Mouse (Mus musculus) adrenal gland, postnatal 25 days (tissue): ENCODE results near the gene Sik2. TPM values are rescaled to one million over a fixed set of nuclear protein-coding genes. Genes with fewer than 3 reads are reported as not detected.

ENCODE experiments used
- DNase-seq: peaks from one replicate; pipeline ENCODE4 v3.0.0; 2021; ENCODE audit warnings: mixed read lengths
- total RNA-seq: library from RNA; stranded (reverse); gene quantifications from 2 replicates; pipeline ENCODE4 v1.2.3, GENCODE M21; 2021

Sik2 gene
- total RNA-seq, 1 experiment from 2014 or later: 78.5 TPM

- DNase-seq: no peak
Measured at GRCm38 (mm10) chr9:50864877-50865276, 144.0 kb downstream of the Sik2 start.

GRCm38 (mm10) chr9:50863824-50864223 is 145.0 kb downstream of the Sik2 start:
- no peak for DNase-seq

- DNase-seq: no peak
Measured at GRCm38 (mm10) chr9:50861119-50861839, 147.6 kb downstream of the Sik2 start.

- DNase-seq: no peak
Measured at GRCm38 (mm10) chr9:50858681-50859080, 150.2 kb downstream of the Sik2 start.

- DNase-seq: peak; percentile 54
Measured at GRCm38 (mm10) chr9:50857082-50857641, 151.7 kb downstream of the Sik2 start.

- DNase-seq: peak; percentile 94
Measured at GRCm38 (mm10) chr9:50856341-50857081, 152.4 kb downstream of the Sik2 start.

DNA sequence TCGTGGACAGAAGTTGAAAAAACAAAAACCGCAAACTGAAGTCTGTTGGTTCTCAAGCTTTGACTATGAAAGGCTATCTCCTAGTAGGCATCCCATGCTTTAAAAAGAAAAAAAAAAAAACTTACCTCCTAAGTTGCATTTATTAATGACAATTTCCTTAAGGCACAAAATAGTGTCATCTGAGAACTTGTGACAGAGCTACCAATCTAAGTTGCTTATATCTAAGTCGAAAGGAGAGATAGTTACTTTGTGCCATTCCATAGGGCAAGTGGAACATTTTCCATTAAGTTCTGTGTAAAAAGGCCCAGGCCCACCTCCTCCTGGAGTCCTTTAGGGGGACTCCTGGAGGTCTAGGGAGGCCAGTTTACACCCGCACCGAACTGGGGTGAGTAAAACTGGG is 153.1 kb downstream of the Sik2 start:
- no peak for DNase-seq

- DNase-seq: no peak
Measured at GRCm38 (mm10) chr9:50855133-50855766, 153.6 kb downstream of the Sik2 start.

DNA sequence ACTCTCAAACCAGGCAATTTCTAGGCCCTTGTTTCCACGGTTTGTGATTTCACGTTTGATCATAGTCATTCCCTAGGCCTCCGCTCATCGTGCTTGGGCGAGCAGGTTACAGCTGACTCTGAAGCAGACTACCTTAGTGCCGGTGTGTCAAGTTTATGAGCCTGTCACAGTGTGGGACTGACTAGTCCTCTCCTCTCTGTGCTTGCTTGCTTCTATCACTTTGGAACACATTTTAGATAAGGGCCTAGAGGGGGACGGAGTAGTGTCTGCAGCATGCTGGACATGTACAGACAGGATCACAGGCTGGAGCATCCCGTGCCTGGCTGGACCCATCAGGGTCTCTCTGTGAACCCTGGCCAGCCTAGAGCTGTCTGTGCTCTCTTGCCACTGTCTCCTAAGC is 154.5 kb downstream of the Sik2 start:
- no peak for DNase-seq

- peak; percentile 24 for DNase-seq
Measured at GRCm38 (mm10) chr9:50852634-50853349, 156.1 kb downstream of the Sik2 start.

GRCm38 (mm10) chr9:50850713-50851112 is 158.2 kb downstream of the Sik2 start:
- no peak for DNase-seq

DNA sequence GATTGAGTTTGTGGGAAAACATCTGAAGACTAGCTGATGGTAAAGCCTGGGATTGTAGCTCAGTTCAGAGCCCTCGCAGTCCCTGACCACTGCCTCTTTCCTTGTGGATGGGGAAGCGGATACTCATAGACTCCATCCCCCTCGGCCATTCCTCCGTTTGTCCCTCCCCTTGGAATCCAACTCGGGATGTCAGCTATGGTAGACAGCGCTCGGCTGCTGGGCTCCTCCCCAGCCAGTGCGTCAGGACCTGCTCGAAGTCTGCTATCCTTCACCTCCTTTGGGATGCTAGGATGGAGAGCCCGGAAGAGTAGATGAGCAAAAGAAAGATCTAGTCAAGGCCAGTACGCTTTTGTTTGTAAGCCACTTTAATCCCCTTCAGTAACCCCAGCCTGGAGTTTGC is 158.6 kb downstream of the Sik2 start:
- no peak for DNase-seq

DNA sequence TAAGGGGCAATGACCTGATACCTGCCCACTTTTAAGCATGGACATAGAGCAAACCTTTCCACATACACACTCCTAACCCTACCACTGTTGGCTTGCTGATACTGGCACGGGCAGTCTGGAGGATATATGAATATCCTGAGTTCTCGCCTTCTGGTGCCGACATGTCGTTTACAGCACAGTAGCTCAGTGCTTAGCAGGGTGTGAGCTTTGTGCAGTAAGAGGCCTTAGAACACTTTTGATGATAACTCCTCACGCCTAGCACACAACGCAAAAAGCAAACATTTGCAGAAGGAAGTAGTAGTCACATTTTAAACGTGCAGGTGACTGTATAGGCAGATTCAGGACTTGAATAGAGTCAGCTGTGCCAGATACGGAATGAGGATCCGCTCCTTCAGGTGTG is 159.1 kb downstream of the Sik2 start:
- no peak for DNase-seq

GRCm38 (mm10) chr9:50849249-50849648 is 159.6 kb downstream of the Sik2 start:
- peak; percentile 89 for DNase-seq

DNA sequence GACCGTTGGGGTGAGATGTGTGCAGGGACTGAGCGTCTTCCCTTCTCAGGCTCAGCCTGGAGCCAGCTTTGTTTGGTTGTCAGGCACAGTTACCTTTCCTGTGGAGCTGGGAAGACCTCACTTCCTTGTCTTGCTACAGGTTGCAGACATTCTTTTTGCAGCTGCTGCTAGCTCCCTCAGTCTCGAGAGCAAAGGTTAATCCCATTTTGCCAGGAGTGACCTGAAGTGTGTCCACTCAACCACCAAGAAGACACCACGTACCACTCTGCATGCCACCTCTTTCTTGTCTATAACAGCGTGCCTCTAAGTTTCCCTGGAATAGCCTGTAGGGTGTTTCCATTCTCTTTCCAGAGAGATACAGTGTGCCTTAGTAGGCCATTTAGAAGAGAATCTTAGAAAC is 160.1 kb downstream of the Sik2 start:
- DNase-seq: no peak

DNA sequence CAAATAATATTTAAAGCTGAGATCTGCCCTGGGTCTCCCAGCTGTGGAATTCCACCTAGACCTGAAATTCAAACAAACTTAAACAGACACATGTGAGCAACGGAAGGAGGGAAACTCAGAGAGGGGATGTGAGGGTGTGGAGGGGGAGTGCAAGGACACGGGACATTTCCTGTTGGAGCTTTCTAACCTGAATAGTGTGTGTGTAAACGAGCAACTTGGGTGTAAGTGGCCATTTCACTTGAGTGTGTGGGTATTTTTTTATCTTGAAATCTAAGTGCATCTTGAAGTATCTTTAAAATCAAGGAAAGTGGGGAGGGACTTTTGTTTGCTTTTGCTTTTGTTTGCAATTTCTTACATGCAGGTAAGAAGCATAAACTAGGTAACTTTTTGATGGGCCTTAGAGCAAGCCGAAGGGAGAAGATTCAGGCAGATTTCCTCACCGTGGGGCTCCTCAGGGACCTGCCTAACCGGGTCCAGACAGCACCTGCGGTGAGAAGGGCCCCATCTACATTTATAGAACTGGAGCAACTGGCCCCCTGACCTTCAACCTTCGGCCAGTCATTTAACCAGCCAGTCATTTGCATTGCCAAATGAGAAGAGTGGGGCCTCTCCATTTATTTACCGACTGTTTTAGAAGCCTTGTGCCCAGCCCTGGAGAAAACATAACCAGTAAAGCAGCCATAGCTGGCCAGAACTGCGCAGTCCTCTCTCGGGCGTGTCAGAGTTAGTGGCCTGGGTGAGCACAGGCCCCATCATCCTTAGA is 161.1 kb downstream of the Sik2 start:
- no peak for DNase-seq

DNA sequence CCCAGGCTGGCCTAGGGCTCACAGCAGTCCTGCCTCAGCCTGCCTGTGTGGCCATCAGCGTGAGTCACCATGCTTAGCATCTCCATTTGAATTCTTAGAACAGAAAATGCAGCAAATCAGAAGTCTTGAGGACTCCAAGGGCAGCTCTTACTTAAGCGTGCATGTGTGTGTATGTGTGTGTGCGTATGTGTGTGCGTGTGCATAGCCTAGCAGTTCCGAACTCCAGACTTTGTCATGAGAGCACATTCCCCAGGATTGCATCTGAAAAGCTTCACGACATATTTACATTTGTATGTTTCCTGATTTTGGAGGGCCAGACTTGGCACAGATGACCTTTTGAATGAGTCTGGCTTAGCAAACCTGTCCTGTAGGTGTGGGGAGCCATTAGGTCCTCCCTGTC is 161.7 kb downstream of the Sik2 start:
- no peak for DNase-seq

DNA sequence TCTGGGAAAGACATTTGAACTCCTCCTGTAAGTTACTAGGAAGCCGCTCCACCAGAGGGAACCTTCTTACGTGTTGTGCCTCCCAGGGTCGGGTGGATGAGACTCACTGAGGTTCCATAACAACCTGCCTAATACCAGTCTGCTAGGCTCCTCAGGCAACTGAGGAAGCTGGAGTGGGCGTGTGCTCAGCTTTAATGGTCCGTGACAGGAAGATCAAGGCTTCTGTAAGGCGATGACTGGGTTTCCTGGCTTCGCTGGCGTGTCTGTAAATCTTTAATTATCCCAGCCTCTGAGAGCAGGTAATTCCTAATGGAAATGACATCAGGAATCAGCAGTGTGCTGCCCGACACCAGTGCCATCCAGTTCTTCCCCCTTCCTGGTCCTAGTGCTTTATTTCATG is 163.3 kb downstream of the Sik2 start:
- DNase-seq: no peak

GRCm38 (mm10) chr9:50845081-50845480 is 163.8 kb downstream of the Sik2 start, which contains the start of gene Ppp2r1b:
TSS of gene Ppp2r1b (plus strand) at chr9:50845301.
- no peak for DNase-seq
